Mouse (Mus musculus) ES-Bruce4 (cell line): ENCODE data around the gene Samd14.

Experiments used
- CTCF ChIP-seq: IDR thresholded peaks from one replicate; pipeline ENCODE4 v1.8.1; 2011; ENCODE audit warnings: low read depth, low read length
- EP300 ChIP-seq: IDR thresholded peaks from 2 replicates; pipeline ENCODE4 v1.6.1; 2011; ENCODE audit warnings: low read depth, low read length; ENCODE audit not compliant: insufficient read depth

GRCm38 (mm10) chr11:95039766-95040165 lies 30.1 kb downstream of the Samd14 start:
- TF ChIP-seq EP300 (no peak), CTCF (no peak)
